Mouse (Mus musculus) lung, adult 2 months (tissue): ENCODE results near the gene Abcc10.

Experiments used
- CTCF ChIP-seq: fragments of 200-500 bp; IDR thresholded peaks from 2 replicates; pipeline ENCODE4 v1.5.1; 2011; ENCODE audit warnings: mild to moderate bottlenecking, low read length, control low read depth; ENCODE audit not compliant: insufficient read depth
- POLR2A ChIP-seq: fragments of 200-500 bp; IDR thresholded peaks from 2 replicates; pipeline ENCODE4 v1.6.1; 2011; ENCODE audit warnings: low read depth, mild to moderate bottlenecking, control low read depth, low read length, borderline replicate concordance; ENCODE audit errors: extremely low read depth

DNA sequence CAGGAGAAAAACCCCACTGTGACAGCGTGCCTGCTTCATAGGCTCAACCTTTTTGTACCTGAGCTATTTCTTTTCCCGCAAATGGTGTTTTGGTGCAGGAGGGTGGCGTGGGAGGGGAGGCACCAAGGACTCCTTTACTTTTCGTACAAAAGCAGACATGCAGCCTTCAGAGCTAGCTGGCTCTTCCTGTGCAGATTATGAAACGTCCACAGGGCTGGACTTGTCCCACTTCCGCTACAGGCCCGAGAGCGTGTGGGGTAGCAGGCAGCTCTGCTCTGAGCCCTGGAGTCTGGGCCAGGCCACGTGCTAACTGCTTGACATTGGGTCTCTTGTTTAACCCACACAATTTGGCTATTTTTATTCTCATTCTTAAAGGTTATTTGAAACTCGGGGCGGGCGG, 26.3 kb downstream of the Abcc10 start:
- TF ChIP-seq POLR2A (no peak), CTCF (no peak)
